Mouse (Mus musculus) heart, postnatal 10 days (tissue): ENCODE results near the gene Lbhd1. TPM values are rescaled to one million over a fixed set of nuclear protein-coding genes. Genes with fewer than 3 reads are reported as not detected.
"Not testable (repeated sequence)": the region's sequence is repeated elsewhere in the genome, so short reads cannot be mapped to it uniquely, and the experiment has no call there.

ENCODE experiments used
- DNase-seq, 2 experiments: peaks; one replicate each; pipeline ENCODE4 v3.0.0; 2021
- intact Hi-C: fragments of 180-260 bp; cut with DNase I; formaldehyde crosslinking; loops from one replicate; pipeline ENCODE4 v1.15.1; 2025
- total RNA-seq, 2 experiments: library from RNA; stranded (reverse); gene quantifications; 2 replicates each; pipeline ENCODE4 v1.2.3; 2021

The Lbhd1 gene
- 1 to 10 TPM; 2.0 to 9.8 TPM for total RNA-seq

DNA sequence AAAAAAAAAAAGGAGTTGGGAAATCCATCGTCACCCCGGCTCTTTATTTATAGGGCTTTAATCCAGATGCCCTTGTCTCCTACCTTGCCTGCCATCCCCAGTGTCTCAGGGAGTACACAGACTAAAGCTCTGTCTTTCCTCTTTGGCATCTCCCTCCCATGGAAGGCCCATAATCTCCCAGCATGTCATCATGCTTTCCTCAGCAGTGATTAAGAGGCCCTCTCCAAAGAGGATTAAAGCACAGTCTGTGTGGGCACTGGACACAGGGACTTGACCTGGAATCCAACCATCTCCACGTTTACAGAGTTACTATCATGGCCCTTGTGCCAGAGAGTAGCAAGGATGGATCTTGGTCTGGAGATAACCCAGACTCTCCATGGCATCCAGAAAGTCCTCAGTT lies at the start of gene Lbhd1, which contains the start of gene Gm49403:
Lbhd1 (plus strand) TSS at position 117 of the 400 bp plus-strand sequence.
Gm49403 (plus strand) TSS at position 315 of the 400 bp plus-strand sequence.
- no peak for DNase-seq
- intact Hi-C loops: no loop called here

DNA sequence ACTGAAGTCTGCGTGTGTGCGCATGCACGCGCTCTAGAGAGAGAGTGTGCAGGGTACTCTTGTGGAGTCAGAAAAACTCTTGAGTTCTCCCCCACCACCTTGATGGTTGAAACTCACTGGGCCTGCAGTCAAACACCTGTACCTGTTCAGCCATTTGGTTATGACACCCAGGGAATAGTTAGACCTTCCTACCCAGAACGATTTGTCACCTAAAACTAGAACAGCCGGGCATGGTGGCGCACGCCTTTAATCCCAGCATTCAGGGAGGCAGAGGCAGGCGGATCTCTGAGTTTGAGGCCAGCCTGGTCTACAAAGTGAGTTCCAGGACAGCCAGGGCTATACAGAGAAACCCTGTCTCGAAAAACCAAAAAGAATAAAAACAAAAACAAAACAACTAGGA lies 47.2 kb upstream of the Lbhd1 start:
- intact Hi-C loops: loop anchor here (2.0 kb wide), 1 partner anchor 16 kb away; the partner anchor contains the start of gene Hnrnpul2
- DNase-seq: not testable (repeated sequence)

DNA sequence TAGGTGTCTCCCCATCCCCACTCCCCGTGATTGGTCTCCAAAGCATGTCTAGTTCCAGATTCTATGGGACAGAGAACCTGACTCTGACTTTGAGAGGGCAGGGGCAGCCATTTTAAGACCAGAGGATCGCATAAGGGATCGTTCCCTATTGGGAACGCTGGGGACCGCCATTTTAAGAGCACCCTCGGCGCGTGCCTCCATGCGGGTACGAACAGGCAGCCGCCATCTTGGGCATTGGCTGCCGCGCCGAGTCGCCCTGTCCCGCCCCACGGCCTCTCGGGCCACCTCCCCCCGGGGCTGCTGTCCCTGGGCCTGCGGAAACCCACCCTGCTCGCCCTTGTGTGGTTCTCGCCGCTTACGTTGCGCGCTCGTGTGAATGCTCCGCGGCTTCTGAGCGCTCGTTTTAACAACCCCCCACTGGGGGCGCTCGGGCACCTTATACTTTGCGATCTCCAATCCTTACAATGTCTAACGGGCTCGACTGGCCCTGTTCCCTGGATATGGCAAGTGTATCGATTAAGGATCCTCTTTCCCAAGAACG lies 46.2 kb upstream of the Lbhd1 start, which contains the start of gene Bscl2:
Bscl2 (plus strand) TSS at position 217 of the 541 bp plus-strand sequence.
- intact Hi-C loops: loop anchor here (2.0 kb wide), 1 partner anchor 17 kb away; the partner anchor contains the start of gene Hnrnpul2
- peak; percentile 89 to 90 for DNase-seq

DNA sequence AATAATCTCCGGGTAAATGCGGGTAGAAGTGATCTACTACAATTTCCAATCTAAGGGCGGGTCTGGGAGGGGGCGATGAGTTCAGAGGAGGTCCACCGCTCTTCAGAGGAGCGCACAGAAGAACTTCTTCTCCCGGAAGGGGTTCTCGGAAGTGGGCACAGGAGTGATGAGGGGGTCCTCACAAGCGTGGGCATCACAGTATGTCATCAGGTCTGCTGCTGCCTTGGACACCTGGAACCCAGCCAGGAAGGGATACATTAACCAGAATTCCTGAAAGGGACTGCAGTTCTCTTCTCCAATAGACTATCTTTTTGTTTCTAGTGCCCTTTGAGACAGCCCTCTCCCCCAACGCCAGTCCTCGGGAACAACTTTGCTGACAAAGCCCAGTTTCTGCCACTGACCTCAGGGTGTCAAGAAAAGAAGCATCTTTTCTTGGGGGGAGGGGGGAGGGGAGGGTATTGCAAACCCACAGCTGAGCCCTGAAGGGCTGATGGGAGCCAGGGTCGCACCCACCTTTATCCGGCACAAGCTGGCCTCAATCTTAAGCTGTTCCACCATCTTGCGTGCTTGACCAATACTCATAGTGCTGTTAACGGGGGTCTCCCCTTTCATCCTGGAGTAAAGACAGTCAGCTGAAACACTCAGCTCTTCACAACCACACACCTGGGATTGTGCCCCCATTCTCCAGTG lies 45.3 kb upstream of the Lbhd1 start:
- peak; percentile 40 to 61 for DNase-seq
- intact Hi-C loops: no loop called here

DNA sequence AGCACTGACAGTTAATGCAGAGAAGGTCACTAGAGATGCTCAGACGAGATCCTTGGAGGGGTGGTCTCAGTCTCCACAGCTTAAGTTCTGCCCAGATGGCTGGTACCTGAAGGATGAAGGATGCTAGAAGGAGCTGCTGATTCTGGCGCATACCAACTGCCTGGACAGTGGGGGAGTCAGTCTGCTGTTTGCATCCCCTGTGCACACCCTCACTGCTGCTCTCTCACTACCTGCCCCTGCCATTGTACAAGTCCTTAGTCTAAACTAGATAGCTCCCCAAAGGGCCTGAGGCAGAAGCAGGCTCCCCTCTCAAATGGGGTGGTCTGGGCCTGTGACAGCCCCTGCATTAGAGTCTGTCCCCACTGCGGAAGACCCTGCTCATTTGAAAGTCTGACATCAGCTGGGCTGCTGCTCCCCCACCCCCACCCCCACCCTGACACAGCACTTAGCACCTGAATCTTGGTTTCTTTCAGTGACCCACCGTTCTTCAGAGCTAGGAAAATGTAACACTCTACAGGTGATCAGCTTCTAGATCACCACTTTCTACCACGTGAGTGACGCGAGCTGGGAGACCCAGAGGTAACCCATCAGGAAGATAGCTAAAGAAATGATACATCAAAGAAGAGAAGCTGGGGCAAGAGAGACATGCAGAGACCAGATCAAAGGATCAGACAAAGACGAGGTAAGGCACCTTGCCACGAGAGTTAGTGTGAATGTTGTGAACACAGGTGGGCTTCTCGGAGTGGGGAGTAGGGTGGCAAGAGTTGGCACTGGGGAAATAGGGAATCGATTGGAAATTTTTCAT lies 44.2 kb upstream of the Lbhd1 start, which contains the start of gene Gng3:
Gng3 (minus strand) TSS at position 92 of the 805 bp plus-strand sequence.
- no peak for DNase-seq
- intact Hi-C loops: no loop called here

DNA sequence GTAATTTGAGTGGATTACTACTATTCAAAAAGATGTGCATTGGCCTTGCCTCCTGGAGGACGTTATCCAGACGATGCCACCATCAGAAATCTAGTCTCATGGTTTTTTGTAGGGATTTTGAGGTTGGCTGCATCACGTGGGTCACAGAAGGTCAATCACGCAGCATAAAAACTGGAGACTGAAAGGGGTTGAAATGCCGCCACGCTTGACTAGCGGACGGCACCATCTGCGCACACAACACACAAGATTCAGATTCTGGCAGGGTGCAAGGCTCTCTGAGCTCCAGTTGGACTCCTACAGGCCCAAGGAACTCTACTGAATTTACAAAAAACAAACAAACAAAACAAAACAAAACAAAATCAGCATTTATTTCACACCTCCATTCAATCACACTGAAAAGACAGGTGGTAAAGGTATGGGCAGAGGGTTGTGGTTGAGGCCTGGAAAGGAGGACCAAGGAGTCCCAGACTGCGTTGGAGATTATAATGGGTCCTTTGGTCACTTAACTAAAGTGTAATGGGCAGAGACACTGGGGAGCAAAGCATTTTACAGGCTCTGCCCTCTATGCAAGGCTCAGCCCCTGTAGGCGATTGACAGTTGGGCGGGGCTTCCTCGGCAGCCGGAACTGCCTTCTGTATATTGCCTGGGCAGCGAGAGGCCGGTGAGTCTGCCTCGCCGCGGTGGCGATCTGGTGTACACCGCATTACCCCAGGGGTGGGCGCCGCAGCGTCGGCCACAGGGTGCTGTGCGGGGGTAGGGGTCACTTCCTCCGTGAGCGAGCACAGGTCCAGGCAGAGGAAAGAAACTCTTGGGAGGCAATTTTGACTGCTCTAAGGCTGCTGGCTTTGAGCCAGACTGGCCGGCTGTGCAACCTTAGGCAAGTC lies 43.4 kb upstream of the Lbhd1 start:
- peak; percentile 83 for DNase-seq
- intact Hi-C loops: loop anchor here (5.0 kb wide), 1 partner anchor 137 kb away; no protein-coding TSS in a partner anchor

DNA sequence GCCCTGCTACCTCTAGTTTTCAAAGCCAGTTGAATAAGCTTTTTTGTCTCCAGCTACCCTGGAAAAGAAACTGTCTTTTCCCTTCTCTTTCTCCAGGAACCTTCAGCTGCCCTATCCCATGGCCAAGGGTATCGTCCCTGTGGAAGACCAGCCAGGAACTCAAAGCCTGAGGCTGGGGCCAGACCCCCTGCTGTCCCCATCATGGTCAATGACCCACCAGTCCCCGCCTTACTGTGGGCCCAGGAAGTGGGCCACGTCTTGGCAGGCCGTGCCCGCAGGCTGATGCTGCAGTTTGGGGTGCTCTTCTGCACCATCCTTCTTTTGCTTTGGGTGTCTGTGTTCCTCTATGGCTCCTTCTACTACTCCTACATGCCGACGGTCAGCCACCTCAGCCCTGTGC lies 42.5 kb upstream of the Lbhd1 start:
- intact Hi-C loops: loop anchor here (5.0 kb wide), 1 partner anchor 136 kb away; no protein-coding TSS in a partner anchor
- DNase-seq: no peak

DNA sequence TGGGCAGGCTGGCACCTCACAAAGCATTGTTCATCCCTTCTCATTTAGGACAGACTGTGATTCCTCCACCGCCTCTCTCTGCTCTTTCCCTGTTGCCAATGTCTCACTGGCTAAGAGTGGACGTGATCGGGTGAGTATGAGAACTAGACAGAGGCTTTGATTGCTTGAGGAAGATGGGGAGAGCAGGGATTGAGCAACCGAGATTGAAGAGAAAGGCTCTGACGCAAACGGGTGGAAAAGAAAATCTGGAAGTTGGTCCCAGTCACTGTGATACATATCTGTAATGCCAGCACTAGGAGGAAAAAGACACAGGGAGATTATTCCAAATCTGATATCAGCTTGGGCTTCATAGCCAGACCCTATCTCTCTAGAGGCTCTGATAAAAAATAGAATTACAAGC lies 40.6 kb upstream of the Lbhd1 start:
- intact Hi-C loops: loop anchor here (5.0 kb wide), 1 partner anchor 134 kb away; no protein-coding TSS in a partner anchor

DNA sequence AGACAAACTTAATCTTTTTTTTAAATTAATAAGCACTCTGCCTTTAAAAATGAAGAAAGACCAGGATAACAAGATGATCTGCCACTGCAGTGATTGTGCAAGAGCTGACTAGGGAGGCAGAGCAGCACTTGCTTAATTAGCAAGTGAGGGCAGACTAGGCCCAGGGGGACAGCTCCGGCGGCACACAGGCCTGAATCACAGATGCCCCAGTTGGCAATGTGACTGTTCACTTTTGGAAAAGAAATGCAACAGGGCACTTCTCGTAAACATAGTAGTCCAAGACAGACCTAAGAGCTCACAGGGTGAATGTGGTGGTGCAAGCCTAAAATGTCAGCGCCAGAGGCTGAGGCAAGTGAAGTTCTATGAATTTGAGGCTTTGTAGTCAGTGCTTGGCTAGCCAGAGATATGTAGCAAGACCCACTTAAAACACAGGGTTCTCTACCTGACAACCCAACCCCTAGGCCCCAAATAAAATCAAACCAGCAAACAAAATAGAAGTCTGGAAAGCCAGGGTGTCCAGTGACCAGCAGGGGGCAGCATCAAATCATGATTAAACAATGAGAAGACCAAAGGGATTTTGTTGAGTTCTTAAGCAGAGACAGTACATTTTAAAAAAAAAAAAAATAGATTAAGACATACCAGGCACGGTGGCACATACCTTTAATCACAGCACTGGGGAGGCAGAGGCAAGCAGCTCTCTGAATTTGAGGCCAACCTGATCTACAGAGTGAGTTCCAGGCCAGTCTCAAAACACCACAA lies 39.0 kb upstream of the Lbhd1 start:
- intact Hi-C loops: loop anchor here (1.0 to 5.0 kb wide), 2 partner anchors 133 to 266 kb away; no protein-coding TSS in a partner anchor
- DNase-seq: peak; percentile 84 to 93

More for the DNA sequence above, 40.6 kb upstream of the Lbhd1 start:
- no peak for DNase-seq

DNA sequence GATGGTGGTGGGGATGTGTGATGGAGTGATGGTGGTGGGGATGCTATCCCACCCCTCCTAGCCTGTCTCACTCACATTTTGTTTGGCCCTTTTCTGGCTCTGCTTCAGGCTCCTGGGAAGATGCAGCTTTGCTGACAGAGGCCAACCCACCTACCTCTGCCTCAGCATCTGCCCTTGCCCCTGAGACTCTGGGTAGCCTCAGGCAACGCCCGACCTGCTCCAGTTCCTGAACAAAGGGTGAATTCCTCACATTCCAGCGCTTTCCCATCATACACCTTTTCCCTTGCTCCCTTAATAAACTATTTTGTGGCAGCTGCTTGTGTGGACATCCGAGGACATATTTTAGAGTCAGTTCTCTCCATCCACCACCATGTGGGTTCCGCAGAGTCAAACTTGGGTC lies 35.2 kb upstream of the Lbhd1 start:
- intact Hi-C loops: no loop called here

DNA sequence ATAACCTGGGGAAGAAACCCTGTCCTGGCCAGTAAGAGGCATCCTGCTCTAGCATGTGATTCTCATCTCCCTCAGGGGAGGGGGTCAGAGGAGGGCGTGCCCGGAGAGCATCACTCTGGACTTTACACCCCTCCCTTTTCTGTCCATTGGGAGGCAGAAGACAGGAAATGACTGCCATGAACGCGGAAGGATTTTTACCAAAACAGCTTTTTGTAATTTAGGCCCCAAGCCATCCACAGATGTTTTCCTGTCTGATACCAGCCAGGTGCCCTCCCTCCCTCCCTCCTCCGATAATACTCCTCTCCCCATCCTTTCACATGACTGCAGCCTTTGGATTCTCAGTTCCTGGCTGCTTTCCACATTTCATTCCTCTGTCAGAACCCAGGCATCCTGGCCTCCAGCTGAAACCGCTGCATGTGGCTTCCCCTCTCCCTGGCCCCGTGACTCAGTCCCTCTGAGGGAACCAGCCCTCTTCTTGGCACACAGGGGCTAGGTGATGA lies 33.1 kb upstream of the Lbhd1 start, which contains the start of gene Lrrn4cl:
Lrrn4cl (plus strand) TSS at position 367 of the 500 bp plus-strand sequence.
- intact Hi-C loops: no loop called here
- peak; percentile 47 to 67 for DNase-seq

More for the DNA sequence above, 35.2 kb upstream of the Lbhd1 start:
- DNase-seq: no peak

DNA sequence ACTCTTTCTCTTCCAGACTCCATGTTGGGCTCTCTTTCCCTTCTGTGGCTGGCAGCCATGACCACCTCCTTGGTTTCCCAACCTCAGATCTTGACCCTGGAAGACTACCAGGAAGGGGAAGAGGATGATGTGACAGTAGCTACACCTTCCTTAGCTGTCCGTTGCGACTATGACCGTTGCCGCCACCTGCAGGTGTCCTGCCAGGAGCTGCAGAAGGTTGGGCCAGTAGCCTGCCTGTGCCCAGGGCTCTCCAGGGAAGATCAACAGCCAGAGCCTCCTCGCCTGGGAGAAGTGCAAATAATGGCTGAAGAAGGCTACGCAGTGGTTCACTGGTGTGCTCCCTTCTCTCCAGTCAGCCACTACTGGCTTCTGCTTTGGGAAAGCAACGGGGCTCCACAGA lies 31.9 kb upstream of the Lbhd1 start:
- intact Hi-C loops: no loop called here
- DNase-seq: no peak

DNA sequence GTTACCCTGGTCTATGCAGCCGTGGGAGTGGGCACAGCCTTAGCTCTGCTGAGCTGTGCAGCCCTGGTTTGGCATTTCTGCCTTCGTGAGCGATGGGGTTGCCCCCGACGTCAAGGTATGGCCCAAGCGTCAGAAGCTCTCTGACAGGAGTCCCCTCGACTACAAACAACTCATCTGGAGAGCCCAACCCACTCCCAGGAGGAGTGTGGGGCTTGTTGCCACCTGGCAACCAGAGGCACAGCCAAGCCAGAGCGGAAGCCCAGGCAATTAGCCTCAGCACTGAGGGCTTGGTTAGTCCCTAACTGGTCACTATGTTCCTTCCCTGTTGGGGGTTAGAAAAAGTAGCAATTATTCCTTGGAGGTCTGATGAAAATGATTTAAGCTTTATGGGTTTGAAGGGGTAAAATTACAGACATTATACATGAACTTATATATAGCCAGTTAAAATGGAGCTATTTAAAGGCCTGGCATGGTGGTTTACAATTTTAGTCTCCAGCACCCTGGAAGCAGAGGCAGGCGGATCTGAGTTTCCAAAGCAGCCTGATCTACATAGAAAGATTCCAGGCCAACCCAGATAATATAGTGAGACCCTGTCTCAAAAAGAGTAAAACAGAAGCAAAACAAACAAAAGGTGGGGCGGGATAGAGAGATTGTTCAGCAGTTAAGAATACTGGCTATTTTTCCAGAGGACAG lies 31.1 kb upstream of the Lbhd1 start:
- intact Hi-C loops: no loop called here
- no peak for DNase-seq

DNA sequence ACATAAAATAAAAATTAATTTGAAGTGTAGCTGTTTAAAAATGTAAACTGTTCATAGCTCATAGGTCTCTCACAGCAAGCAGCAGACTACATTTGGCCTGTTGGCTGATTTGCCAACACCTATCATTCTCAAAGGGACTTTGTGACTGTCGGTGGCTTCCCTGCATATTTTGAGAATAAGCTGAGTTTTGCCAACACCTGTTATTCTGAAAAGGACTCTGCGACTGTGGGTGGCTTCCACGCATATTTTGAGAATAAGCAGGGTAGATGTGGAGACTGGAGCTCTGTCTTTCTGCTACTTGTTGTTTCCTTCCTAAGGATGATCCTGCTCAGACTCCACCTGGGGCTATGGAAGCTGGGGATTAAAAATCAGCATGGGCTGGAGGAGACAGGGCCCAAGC lies 30.4 kb upstream of the Lbhd1 start:
- DNase-seq: no peak

DNA sequence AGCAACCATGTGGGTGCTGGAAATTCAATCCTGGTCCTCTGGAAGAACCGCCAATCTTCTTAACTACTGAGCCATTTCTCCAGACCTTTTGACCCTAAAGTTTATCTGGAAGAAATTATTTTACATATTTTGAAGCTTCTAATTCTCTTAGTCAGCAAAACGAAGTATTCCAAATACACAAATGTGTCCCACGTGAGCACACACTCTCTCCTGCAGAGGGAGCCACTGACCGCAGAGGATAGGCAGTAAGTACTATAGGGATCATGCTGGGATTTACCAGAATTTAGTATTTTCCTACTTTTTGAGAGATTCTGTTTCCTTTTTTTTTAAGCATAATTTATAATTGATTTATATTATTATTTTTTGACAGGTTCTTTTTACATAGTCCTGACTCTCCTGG lies 25.8 kb upstream of the Lbhd1 start:
- intact Hi-C loops: loop anchor here (2.0 kb wide), 1 partner anchor 253 kb away; no protein-coding TSS in a partner anchor
- DNase-seq: peak; percentile 50 to 69

More for the DNA sequence above, 30.4 kb upstream of the Lbhd1 start:
- intact Hi-C loops: no loop called here

DNA sequence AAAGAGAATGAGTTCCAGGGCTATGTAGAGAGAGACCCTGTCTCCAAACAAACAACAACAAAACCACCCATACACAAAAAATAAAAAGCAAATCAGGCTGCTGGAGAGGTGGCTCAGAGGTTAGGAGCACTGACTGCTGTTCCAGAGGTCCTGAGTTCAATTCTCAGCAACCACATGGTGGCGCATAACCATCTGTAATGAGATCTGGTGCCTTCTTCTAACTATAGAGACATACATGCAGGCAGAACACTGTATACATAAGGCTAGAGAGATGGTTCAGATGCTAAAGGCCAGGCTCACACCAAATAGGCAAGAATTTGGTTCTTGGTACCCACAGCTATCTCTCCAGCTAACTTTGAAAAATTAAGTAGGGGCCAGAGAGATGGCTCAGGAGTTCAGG lies 24.5 kb upstream of the Lbhd1 start:
- intact Hi-C loops: loop anchor here (2.0 kb wide), 1 partner anchor 252 kb away; no protein-coding TSS in a partner anchor
- no peak for DNase-seq

DNA sequence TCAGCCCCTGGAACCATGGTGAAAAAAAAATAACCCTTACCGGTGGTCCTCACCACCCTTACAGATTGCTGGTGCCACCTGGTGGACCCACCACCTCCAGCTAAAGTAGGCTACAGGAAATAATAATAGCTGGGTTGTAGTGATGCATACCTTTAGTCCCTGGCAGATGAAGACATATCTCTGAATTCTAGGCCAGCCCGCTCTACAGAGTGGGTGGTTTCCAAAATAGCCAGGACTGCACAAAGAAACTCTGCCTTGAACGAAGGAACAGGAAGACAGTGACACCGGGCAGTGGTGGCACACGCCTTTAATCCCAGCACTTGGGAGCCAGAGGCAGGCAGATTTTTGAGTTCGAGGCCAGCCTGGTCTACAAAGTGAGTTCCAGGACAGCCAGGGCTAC lies 19.3 kb upstream of the Lbhd1 start:
- intact Hi-C loops: no loop called here
- no peak for DNase-seq

DNA sequence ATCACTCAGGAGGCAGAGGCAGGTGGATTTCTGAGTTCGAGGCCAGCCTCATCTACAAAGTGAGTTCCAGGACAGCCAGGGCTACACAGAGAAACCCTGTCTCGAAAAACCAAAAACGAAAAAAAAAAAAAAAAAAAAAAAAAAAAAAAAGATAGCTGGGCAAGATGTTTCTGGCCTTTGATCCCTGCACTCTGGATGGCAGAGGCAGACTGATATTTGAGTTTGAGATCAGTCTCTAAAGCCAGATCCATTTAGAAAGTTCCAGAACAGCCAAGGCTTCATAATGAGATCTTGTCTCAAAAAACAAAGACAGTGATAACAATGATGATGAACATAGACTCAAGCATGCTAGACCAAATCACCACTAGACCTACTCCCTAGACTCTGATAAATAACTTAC lies 13.2 kb upstream of the Lbhd1 start:
- intact Hi-C loops, DNase-seq: not testable (repeated sequence)
